Mouse (Mus musculus) brain, embryonic 14.5 days (tissue): ENCODE results near the gene Zc3h18.

Experiments used
- CTCF ChIP-seq: fragments of 200-500 bp; IDR thresholded peaks from 2 replicates; pipeline ENCODE4 v1.5.1; 2012; ENCODE audit warnings: inconsistent platforms, mild to moderate bottlenecking, moderate library complexity, borderline replicate concordance; ENCODE audit not compliant: insufficient read depth, insufficient read length; ENCODE audit errors: extremely low read depth
- POLR2A ChIP-seq: fragments of 200-500 bp; IDR thresholded peaks from 2 replicates; pipeline ENCODE4 v1.6.1; 2012; ENCODE audit warnings: mild to moderate bottlenecking, inconsistent platforms, borderline replicate concordance; ENCODE audit not compliant: poor library complexity, insufficient read depth, insufficient read length, severe bottlenecking; ENCODE audit errors: extremely low read depth

GRCm38 (mm10) chr8:122329072-122329471 lies 47.3 kb upstream of the Zc3h18 start:
- TF ChIP-seq POLR2A (no peak), CTCF (no peak)
